Mouse (Mus musculus) Patski (cell line): ENCODE results near the gene Ahctf1. TPM values are rescaled to one million over a fixed set of nuclear protein-coding genes. Genes with fewer than 3 reads are reported as not detected.
A peak's percentile ranks its signal among the peaks of the same experiment; 100 is the strongest.

Experiments
- ATAC-seq: fragments of 100-300 bp; one replicate; pipeline ENCODE4 v1.8.0; 2021
- CTCF ChIA-PET: fragments of 350-600 bp; sonication (Branson Sonifier 250); formaldehyde crosslinking; loops from one replicate; lab custom pipeline; 2022; ENCODE audit warnings: inconsistent platforms; lab: Charles Lee
- POLR2A ChIA-PET: fragments of 350-600 bp; sonication (Branson Sonifier 250); formaldehyde crosslinking; loops from one replicate; lab custom pipeline; 2022; ENCODE audit warnings: antibody characterized with exemption, inconsistent platforms; lab: Charles Lee
- DNase-seq: peaks from one replicate; pipeline ENCODE4 v3.0.0-alpha.2; 2011; ENCODE audit warnings: low read depth, low spot score
- H3K27me3 ChIP-seq: fragments of 371-371 bp; one replicate; pipeline ENCODE4 v1.5.1; 2021
- CTCF ChIP-seq: fragments of 100-300 bp; IDR thresholded peaks from one replicate; pipeline ENCODE4 v1.5.1; 2021
- in situ Hi-C: fragments of 300-500 bp; cut with MboI; formaldehyde crosslinking; loops from 3 replicates; pipeline ENCODE4 v1.11.1; 2018; ENCODE audit warnings: low pct_unique_long_range_greater_than_20kb, mixed read lengths
- polyA plus RNA-seq: library from polyadenylated mRNA; unstranded; gene quantifications from one replicate; pipeline ENCODE4 v1.2.3, GENCODE M21; 2021

Ahctf1 gene
- polyA plus RNA-seq = 33.5 TPM

DNA sequence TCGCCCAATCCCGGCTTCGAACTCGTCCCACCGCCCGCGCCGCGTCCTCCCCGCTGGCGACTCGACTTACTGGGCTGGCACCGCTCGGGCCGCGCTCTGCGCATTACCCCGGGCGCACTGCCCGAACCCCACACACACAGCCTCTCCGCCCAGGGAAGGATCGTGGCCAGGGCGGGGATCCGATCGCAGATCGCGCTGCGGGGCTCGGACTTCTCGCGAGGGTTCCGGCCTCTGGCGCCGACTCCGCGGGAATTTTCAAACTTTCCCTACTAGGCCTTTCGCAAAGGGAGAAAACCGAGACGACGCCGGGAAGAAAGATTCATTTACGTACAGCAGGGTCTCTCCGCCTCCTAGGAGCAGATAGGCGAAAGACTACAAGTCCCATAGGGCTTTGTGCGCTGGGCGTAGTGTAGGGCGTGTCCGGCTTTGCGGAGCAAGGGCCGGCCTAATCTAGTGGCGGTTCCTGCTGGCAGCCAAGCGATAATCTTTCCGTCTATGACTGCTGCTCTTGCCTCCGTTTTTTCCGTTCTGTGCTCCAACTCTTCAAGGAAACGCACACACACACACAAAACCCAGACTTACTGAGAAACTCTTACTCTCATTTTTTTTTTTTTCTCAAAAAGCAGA lies at the start of gene Ahctf1:
TSS of gene Ahctf1 (minus strand) at position 168 of the 627 bp plus-strand sequence.
- TF ChIP-seq CTCF = no peak
- ChIA-PET CTCF (no interaction called here), POLR2A (interaction anchor here (0.7 kb wide), 1 partner anchor 40 kb away, joined by 4 read pairs; no protein-coding TSS in a partner anchor)
- H3K27me3 ChIP-seq = no peaks in the 10 kb centered on the region
- DNase-seq (peak; percentile 97), ATAC-seq (peak; percentile 94)
- in situ Hi-C loops = loop anchor here (5.0 kb wide), 1 partner anchor 39 kb away; no protein-coding TSS in a partner anchor

GRCm38 (mm10) chr1:179847759-179848389 lies 44.4 kb upstream of the Ahctf1 start:
- ATAC-seq = peak; percentile 66

GRCm38 (mm10) chr1:179847173-179847572 lies 43.7 kb upstream of the Ahctf1 start:
- ChIA-PET POLR2A (no interaction called here), CTCF (interaction anchor here (1.1 to 1.5 kb wide), 4 partner anchors 125 to 302 kb away, joined by 3 to 4 read pairs (median 4); no protein-coding TSS in a partner anchor)
- ATAC-seq (no peak), DNase-seq (no peak)
- in situ Hi-C loops = loop anchor here (10.0 kb wide), 1 partner anchor 202 kb away; no protein-coding TSS in a partner anchor
- TF ChIP-seq CTCF = no peak
- no peaks in the 10 kb centered on the region for H3K27me3 ChIP-seq

More at GRCm38 (mm10) chr1:179847759-179848389, 44.4 kb upstream of the Ahctf1 start:
- no peaks in the 10 kb centered on the region for H3K27me3 ChIP-seq
- POLR2A ChIA-PET = no interaction called here
- no peak for DNase-seq
- CTCF ChIA-PET = interaction anchor here (0.9 to 1.5 kb wide), 6 partner anchors 8 to 301 kb away, joined by 3 to 4 read pairs (median 4); no protein-coding TSS in a partner anchor
- in situ Hi-C loops = loop anchor here (10.0 kb wide), 1 partner anchor 203 kb away; no protein-coding TSS in a partner anchor
- TF ChIP-seq CTCF = peak; percentile 90

- no peak for TF ChIP-seq CTCF
- DNase-seq (no peak), ATAC-seq (no peak)
- ChIA-PET CTCF (interaction anchor here (0.7 kb wide), 1 partner anchor 12 kb away, joined by 3 read pairs; no protein-coding TSS in a partner anchor), POLR2A (no interaction called here)
- in situ Hi-C loops = loop anchor here (10.0 kb wide), 1 partner anchor 201 kb away; no protein-coding TSS in a partner anchor
- H3K27me3 ChIP-seq = no peaks in the 10 kb centered on the region
Measured at GRCm38 (mm10) chr1:179845832-179846499, 42.5 kb upstream of the Ahctf1 start.

DNA sequence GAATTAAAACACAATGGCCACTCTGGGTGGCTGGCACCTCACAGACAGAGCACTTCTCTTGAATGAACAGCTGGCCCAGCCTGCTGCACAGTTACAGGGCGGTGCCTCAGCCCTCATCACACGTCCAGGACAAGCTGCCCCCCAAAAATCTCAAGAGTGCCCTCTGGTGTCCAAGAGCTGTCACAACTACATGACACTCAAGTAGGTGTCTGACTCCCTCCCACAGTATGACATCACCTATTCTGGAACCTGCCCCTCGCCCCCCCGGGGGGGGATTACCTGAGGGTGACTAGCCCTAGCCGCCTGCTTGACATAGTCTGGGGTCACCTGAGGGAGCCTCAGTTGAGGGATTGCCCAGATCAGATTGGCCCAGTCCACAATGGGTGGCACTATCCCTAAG lies 41.4 kb upstream of the Ahctf1 start:
- in situ Hi-C loops = loop anchor here (5.0 to 10.0 kb wide), 2 partner anchors 43 to 200 kb away; partner anchors contain the start of genes Ahctf1 and Gm10518
- DNase-seq (no peak), ATAC-seq (peak; percentile 33)
- CTCF ChIA-PET = interaction anchor here (0.7 to 2.8 kb wide), 10 partner anchors 9 to 176 kb away, joined by 3 to 19 read pairs (median 4); no protein-coding TSS in a partner anchor
- TF ChIP-seq CTCF = peak; percentile 78
- POLR2A ChIA-PET = no interaction called here
- no peaks in the 10 kb centered on the region for H3K27me3 ChIP-seq

GRCm38 (mm10) chr1:179843981-179844380 lies 40.5 kb upstream of the Ahctf1 start:
- ATAC-seq (no peak), DNase-seq (no peak)
- TF ChIP-seq CTCF = no peak
- ChIA-PET POLR2A (no interaction called here), CTCF (interaction anchor here (0.8 to 2.8 kb wide), 8 partner anchors 10 to 109 kb away, joined by 3 to 19 read pairs (median 4); no protein-coding TSS in a partner anchor)
- in situ Hi-C loops = loop anchor here (5.0 to 10.0 kb wide), 2 partner anchors 42 to 199 kb away; partner anchors contain the start of genes Ahctf1 and Gm10518
- no peaks in the 10 kb centered on the region for H3K27me3 ChIP-seq

GRCm38 (mm10) chr1:179842568-179842967 lies 39.1 kb upstream of the Ahctf1 start:
- POLR2A ChIA-PET = no interaction called here
- CTCF ChIA-PET = interaction anchor here (1.2 kb wide), 2 partner anchors 11 to 14 kb away, joined by 4 to 6 read pairs; no protein-coding TSS in a partner anchor
- ATAC-seq (no peak), DNase-seq (no peak)
- H3K27me3 ChIP-seq = no peaks in the 10 kb centered on the region
- TF ChIP-seq CTCF = no peak
- in situ Hi-C loops = loop anchor here (5.0 to 10.0 kb wide), 2 partner anchors 40 to 198 kb away; partner anchors contain the start of genes Ahctf1 and Gm10518

- ChIA-PET CTCF (no interaction called here), POLR2A (interaction anchor here (0.6 kb wide), 1 partner anchor 552 kb away, joined by 3 read pairs; no protein-coding TSS in a partner anchor)
- no peak for TF ChIP-seq CTCF
- ATAC-seq = peak; percentile 31
- DNase-seq = no peak
- in situ Hi-C loops = no loop called here
- no peaks in the 10 kb centered on the region for H3K27me3 ChIP-seq
Measured at GRCm38 (mm10) chr1:179836426-179837404, 33.2 kb upstream of the Ahctf1 start.
